Mouse (Mus musculus) layer of hippocampus, adult 6 months (tissue): ENCODE data around the gene Olfr536. TPM values are rescaled to one million over a fixed set of nuclear protein-coding genes. Genes with fewer than 3 reads are reported as not detected.

Experiments used
- long read RNA-seq, 2 experiments: library from polyadenylated mRNA; unstranded; transcript quantifications; one replicate each; pipeline ENCODE4 v2.0.0; 2019 to 2020
- polyA plus RNA-seq: library from polyadenylated mRNA; unstranded; fragments of <200 nt; fragmentation: Nextera tagmentation; gene quantifications from 2 replicates; pipeline ENCODE4 v1.2.3, GENCODE M21; 2021

Gene Olfr536
- polyA plus RNA-seq, result not detected in 2 replicates
- long read RNA-seq, experiment 1, result 0 reads
- long read RNA-seq, experiment 2, result 0 reads

GRCm38 (mm10) chr7:140507346-140508021 lies at the start of gene Olfr536:
Gene Olfr536, minus strand, starts transcription at chr7:140507396.

GRCm38 (mm10) chr7:140483916-140484315 lies 23.3 kb downstream of the Olfr536 start, which contains the start of gene Olfr535:
Gene Olfr535, plus strand, starts transcription at chr7:140484216.

GRCm38 (mm10) chr7:140463070-140463469 lies 44.1 kb downstream of the Olfr536 start, which contains the start of gene Olfr533:
Gene Olfr533, plus strand, starts transcription at chr7:140463370.

Other genes starting within 250 kb of the Olfr536 start
- not detected in 2 replicates for gene Olfr525, start 186.5 kb downstream of the Olfr536 start, polyA plus RNA-seq
- gene Olfr527, start 173.4 kb downstream of the Olfr536 start, polyA plus RNA-seq, result not detected in 2 replicates
- gene Olfr60, start 145.7 kb downstream of the Olfr536 start, polyA plus RNA-seq, result not detected in 2 replicates
- not detected in 2 replicates for gene Olfr530, start 131.1 kb downstream of the Olfr536 start, polyA plus RNA-seq
- gene Olfr531, start 104.5 kb downstream of the Olfr536 start, polyA plus RNA-seq, result not detected in 2 replicates
- not detected in 2 replicates for gene Olfr532, start 85.8 kb downstream of the Olfr536 start, polyA plus RNA-seq
- gene Olfr533, start 44.0 kb downstream of the Olfr536 start, polyA plus RNA-seq, result not detected in 2 replicates
- not detected in 2 replicates for gene Olfr535, start 23.2 kb downstream of the Olfr536 start, polyA plus RNA-seq
- gene Olfr538, start 60.5 kb upstream of the Olfr536 start, polyA plus RNA-seq, result not detected in 2 replicates
- 0.03 and 0.09 TPM in 2 replicates for gene Olfr46, start 93.9 kb upstream of the Olfr536 start, polyA plus RNA-seq
- not detected in 2 replicates for gene Olfr61, start 121.6 kb upstream of the Olfr536 start, polyA plus RNA-seq
- gene Olfr53, start 139.1 kb upstream of the Olfr536 start, polyA plus RNA-seq, result 0.10 and 0.18 TPM in 2 replicates
- gene Olfr539, start 152.5 kb upstream of the Olfr536 start, polyA plus RNA-seq, result 0.18 and 0.30 TPM in 2 replicates
- gene Olfr45, start 174.6 kb upstream of the Olfr536 start, polyA plus RNA-seq, result not detected in 2 replicates
- gene Olfr541, start 189.9 kb upstream of the Olfr536 start, polyA plus RNA-seq, result not detected in 2 replicates